Mouse (Mus musculus) brain, embryonic 14.5 days (tissue): ENCODE measurements at regions not wholly inside any gene's neighbourhood (a gene's known extent, or its start where the extent isn't known, plus 50 kb on each side); places are given as distances from the start of the nearest gene placed in this dataset.

Source experiments
- DNase-seq: peaks from one replicate; pipeline ENCODE4 v3.0.0-alpha.2; 2011; ENCODE audit warnings: low read depth
- CTCF ChIP-seq: fragments of 200-500 bp; IDR thresholded peaks from 2 replicates; pipeline ENCODE4 v1.5.1; 2012; ENCODE audit warnings: inconsistent platforms, mild to moderate bottlenecking, moderate library complexity, borderline replicate concordance; ENCODE audit not compliant: insufficient read depth, insufficient read length; ENCODE audit errors: extremely low read depth
- POLR2A ChIP-seq: fragments of 200-500 bp; IDR thresholded peaks from 2 replicates; pipeline ENCODE4 v1.6.1; 2012; ENCODE audit warnings: mild to moderate bottlenecking, inconsistent platforms, borderline replicate concordance; ENCODE audit not compliant: poor library complexity, insufficient read depth, insufficient read length, severe bottlenecking; ENCODE audit errors: extremely low read depth

DNA sequence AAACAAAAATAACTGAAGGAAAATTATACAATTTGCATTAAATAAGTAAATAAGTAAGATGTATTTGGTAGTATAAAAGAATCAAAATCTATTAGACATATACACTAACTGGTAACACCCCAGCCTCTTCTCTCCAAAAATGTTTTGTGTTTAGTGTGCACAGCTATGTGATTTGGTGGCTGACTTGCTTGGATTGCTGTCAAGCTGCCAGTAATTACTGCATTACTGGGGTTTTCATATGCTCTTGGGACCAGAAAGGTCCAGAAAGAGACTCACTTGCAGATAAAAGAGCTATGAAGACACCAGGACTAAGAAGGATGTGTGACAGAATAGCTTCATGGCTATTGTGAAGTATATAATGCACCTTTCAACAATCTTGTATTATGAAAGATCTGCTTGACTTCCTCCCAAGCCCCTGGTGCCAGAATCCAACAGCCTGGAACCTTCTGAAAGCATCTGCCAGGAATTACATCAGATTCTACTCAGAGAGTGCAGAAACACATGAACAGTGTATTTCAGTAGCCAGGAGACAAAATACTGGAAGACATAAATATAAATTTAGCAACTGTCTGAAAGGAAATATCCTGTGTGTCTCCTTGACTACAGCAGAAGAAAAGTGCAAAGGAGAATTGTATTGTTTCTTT lies 5132.6 kb downstream of the 9330182O14Rik start:
- DNase-seq: peak; percentile 43

DNA sequence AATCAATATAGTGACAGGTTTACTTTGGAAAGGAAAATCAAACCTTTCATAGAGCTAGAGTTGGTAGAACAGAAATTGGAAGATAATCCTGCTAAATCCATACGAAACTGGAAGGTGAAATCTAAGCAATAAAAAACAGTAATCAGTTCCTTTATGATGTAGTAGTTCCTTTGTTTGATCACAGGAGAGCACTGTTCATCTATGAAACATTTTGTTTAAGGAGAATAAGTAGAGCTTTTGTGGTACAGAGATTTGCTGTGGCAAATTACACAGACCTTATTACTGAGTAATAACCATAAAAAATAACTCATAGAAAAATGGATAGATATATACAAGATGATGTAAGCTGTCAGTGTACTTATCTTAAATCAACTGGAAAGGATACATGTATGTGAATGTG lies 5139.5 kb downstream of the 9330182O14Rik start:
- TF ChIP-seq POLR2A (no peak), CTCF (no peak)
- peak; percentile 61 for DNase-seq

More for the DNA sequence above, 5132.6 kb downstream of the 9330182O14Rik start:
- TF ChIP-seq POLR2A: no peak
- no peak for TF ChIP-seq CTCF

GRCm38 (mm10) chr15:45321628-45322027 lies 5187.5 kb downstream of the 9330182O14Rik start:
- TF ChIP-seq CTCF (no peak), POLR2A (no peak)
- no peak for DNase-seq

DNA sequence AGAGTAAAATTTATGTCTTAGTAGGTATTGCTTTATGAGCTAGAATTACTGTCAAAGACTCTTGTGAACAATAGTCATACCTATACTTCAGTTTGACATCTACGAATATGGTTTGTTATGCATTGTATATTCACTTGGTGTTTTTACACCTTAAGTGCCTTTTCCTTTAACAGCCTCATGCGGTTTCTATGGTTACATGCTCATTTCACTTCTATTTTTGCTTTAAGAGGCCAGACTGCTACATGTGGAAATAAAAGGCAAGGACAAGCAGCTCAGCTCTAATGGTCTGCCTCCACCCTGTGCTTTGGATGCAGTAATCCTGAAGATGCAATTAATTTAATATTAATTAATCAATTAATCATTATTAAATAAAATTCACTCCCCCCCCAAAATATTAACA lies 5216.3 kb downstream of the 9330182O14Rik start:
- no peak for TF ChIP-seq CTCF
- peak; percentile 68 for DNase-seq
